Mouse (Mus musculus) liver, embryonic 14.5 days (tissue): ENCODE results near the gene Slit1.

Source experiments
- CTCF ChIP-seq: IDR thresholded peaks from 2 replicates; pipeline ENCODE4 v1.5.1; 2016; ENCODE audit warnings: antibody characterized with exemption, low read depth, control low read depth
- EP300 ChIP-seq: IDR thresholded peaks from 2 replicates; pipeline ENCODE4 v1.6.1; 2016; ENCODE audit warnings: antibody characterized with exemption, low read depth

- TF ChIP-seq CTCF (no peak), EP300 (no peak)
Measured at GRCm38 (mm10) chr19:41573700-41574099, 169.8 kb downstream of the Slit1 start.
